In the genomic region with DNA sequence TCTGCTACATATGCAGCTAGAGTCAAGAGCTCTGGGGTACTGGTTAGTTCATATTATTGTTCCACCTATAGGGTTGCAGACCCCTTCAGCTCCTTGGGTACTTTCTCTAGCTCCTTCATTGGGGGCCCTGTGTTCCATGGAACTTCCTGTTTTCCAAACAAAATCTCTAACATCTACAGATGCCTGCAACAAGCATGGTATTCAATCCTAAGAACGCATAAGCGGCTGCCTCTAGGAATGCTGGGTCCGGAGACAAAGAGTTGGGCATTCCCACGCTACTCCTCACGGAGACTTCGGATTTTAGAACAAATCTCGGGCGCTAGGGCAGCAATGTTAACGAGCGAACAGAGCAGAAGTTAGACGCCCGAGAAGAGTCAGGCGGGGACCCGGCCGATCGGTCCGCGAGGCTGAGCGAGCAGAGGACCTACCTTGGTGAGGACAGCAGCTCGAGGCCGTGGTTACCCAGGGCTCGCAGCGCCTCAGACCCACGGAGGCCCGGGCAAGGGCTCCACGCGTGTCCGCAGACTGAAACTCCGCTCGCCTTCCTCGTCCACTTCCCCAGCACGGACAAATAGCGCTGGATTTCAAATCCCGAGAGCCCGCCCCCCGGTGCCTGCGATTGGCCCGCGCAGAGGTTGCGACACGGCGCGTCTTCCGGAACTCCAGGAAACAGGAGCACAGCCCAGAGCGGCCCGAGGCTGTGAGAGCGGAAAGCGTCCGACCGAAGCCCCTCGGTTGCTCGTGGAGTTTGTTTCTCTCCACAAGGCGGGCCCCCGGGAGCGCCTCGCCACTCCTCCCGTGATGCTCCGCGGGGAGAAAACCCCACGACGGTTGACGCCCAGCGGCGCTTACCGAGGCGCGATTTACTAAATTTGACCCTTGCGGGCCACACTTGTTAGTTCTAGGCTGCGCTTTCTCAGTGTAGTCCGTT, we compare ENCODE assay signal across 8 mouse cellular contexts. TPM values are rescaled to one million over a fixed set of nuclear protein-coding genes. Genes with fewer than 3 reads are reported as not detected.
DNase-seq lines count a peak whose midpoint lies in the region; ATAC-seq lines count a peak whose summit lies in the region.

A gene (minus strand): TSS at position 584 of the 931 bp plus-strand sequence.

- H3K27me3 ChIP-seq in intestine, embryonic 14.5 days (replicated peaks; ENCODE audit: control insufficient read depth, insufficient read depth, low read length): no peaks in the 10 kb centered on the region

- peak within 1 kb of the TSS; percentile 92 for H3K4me3 ChIP-seq in intestine, embryonic 14.5 days (ENCODE audit: low read depth, low read length)

- H3K4me2 ChIP-seq in intestine, embryonic 14.5 days (ENCODE audit: low read length): peak within 1 kb of the TSS; percentile 65

- ATAC-seq in intestine, embryonic 14.5 days (replicated peaks; ENCODE audit: low FRiP score, low TSS enrichment, low read depth): peak; percentile 98

- no peaks in the 10 kb centered on the region for H3K9me3 ChIP-seq in intestine, embryonic 14.5 days (ENCODE audit: control insufficient read depth, low read length)

- peaks cover 11% of the 10 kb centered on the region for H3K4me1 ChIP-seq in intestine, embryonic 14.5 days (replicated peaks; ENCODE audit: control insufficient read depth, insufficient read depth, low read length)

- peak; percentile 87 to 93 for DNase-seq in adrenal gland, adult 18-20 months (ENCODE audit: low spot score in 2 of 2)
- DNase-seq in embryo, embryonic 11 days: peak; percentile 98
- DNase-seq in gastrocnemius, postnatal 25 days: peak; percentile 95
- DNase-seq in intestine, embryonic 14.5 days (ENCODE audit: low spot score): peak; percentile 97
- DNase-seq in left cerebral cortex, postnatal 14 days (ENCODE audit: low spot score in 2 of 2): peak; percentile 92 to 95
- peak; percentile 96 for DNase-seq in mesoderm, embryonic 11.5 days (ENCODE audit: low read depth, low spot score)
- DNase-seq in right cerebral cortex, postnatal 36 days (ENCODE audit: low spot score in 2 of 2): peak; percentile 90 to 92
- peak; percentile 96 for DNase-seq in yolk sac, embryonic 10.5 days (ENCODE audit: low spot score)

- intact Hi-C loops in left cerebral cortex, postnatal 14 days (cut with DNase I): no loop called here

- H3K27ac ChIP-seq in intestine, embryonic 14.5 days (ENCODE audit: low read depth): peak within 1 kb of the TSS; percentile 80

- no peaks in the 10 kb centered on the region for H3K36me3 ChIP-seq in intestine, embryonic 14.5 days (ENCODE audit: control insufficient read depth, insufficient read depth, low read length)

- H3K9ac ChIP-seq in intestine, embryonic 14.5 days (ENCODE audit: low read length): peak within 1 kb of the TSS; percentile 84

- under 1% methylated on average over 70 of the region's 70 CpGs for WGBS in intestine, embryonic 14.5 days

RNA-seq across cellular contexts. Expression of the gene that starts here (rescaled TPM):
- under 1 TPM; 0.36 to 0.42 TPM for total RNA-seq in adrenal gland, adult 18-20 months (2021)
- total RNA-seq in gastrocnemius, postnatal 25 days (2021): under 1 TPM; 0.41 to 0.48 TPM
- polyA plus RNA-seq in intestine, embryonic 14.5 days (2014; fragmentation: Nextera tagmentation; extraction: Ambion mirVana): 55.6 and 58.7 TPM in 2 replicates
- total RNA-seq in left cerebral cortex, postnatal 14 days (2021): 1 to 10 TPM in 1 of 2 experiments, under 1 TPM in 1; 0.55 to 1.4 TPM

Comparison
In these comparisons a context has a peak if more than half of its experiments do, and no peak if none do; other contexts are left out.
1. Peak in every context shown above with its lines: DNase-seq, ATAC-seq, H3K4me3 ChIP-seq and H3K27ac ChIP-seq.
2. Peak in DNase-seq in adrenal gland, adult 18-20 months; RNA of the gene not detected or under 1 TPM.
3. Peak in DNase-seq in gastrocnemius, postnatal 25 days; RNA of the gene not detected or under 1 TPM.